Mouse (Mus musculus) spleen, adult 18-20 months (tissue): Measurements from ENCODE around the gene Kat7.

Experiments used
- DNase-seq, 2 experiments: peaks; one replicate each; pipeline ENCODE4 v3.0.0; 2022; ENCODE audit warnings: mixed read lengths in 2 of 2

The Kat7 gene

GRCm38 (mm10) chr11:95276056-95276455 lies 34.0 kb downstream of the Kat7 start:
- no peak for DNase-seq

- DNase-seq: no peak
These were observed 35.4 kb downstream of the Kat7 start for GRCm38 (mm10) chr11:95274613-95275012.

GRCm38 (mm10) chr11:95273661-95274060 lies 36.4 kb downstream of the Kat7 start:
- no peak for DNase-seq

GRCm38 (mm10) chr11:95266540-95267245 lies 43.4 kb downstream of the Kat7 start:
- DNase-seq: no peak

GRCm38 (mm10) chr11:95264455-95265013 lies 45.5 kb downstream of the Kat7 start:
- DNase-seq: no peak

GRCm38 (mm10) chr11:95263816-95264454 lies 46.1 kb downstream of the Kat7 start:
- no peak for DNase-seq

- peak; percentile 26 to 36 for DNase-seq
These were observed 48.8 kb downstream of the Kat7 start, which contains the start of gene Tac4 for GRCm38 (mm10) chr11:95261178-95261751. Gene Tac4 (plus strand): TSS chr11:95261529.

GRCm38 (mm10) chr11:95259088-95259849 lies 50.8 kb downstream of the Kat7 start:
- DNase-seq: peak; percentile 92 to 97

- DNase-seq: peak; percentile 77 to 91
These were observed 51.6 kb downstream of the Kat7 start for GRCm38 (mm10) chr11:95258490-95258889.

GRCm38 (mm10) chr11:95257930-95258329 lies 52.1 kb downstream of the Kat7 start:
- no peak for DNase-seq

GRCm38 (mm10) chr11:95255747-95256146 lies 54.3 kb downstream of the Kat7 start:
- DNase-seq: no peak

GRCm38 (mm10) chr11:95254165-95254564 lies 55.9 kb downstream of the Kat7 start:
- no peak for DNase-seq

- no peak for DNase-seq
These were observed 57.9 kb downstream of the Kat7 start for GRCm38 (mm10) chr11:95252104-95252503.

- DNase-seq: peak; percentile 43 to 71
These were observed 58.8 kb downstream of the Kat7 start for GRCm38 (mm10) chr11:95251295-95251694.

- DNase-seq: no peak
These were observed 59.9 kb downstream of the Kat7 start for GRCm38 (mm10) chr11:95250110-95250509.

GRCm38 (mm10) chr11:95247065-95247464 lies 63.0 kb downstream of the Kat7 start:
- DNase-seq: no peak

- DNase-seq: no peak
These were observed 64.6 kb downstream of the Kat7 start for GRCm38 (mm10) chr11:95245456-95245855.

GRCm38 (mm10) chr11:95242653-95243052 lies 67.4 kb downstream of the Kat7 start:
- DNase-seq: no peak

GRCm38 (mm10) chr11:95238477-95238876 lies 71.6 kb downstream of the Kat7 start:
- no peak for DNase-seq

- no peak for DNase-seq
These were observed 77.7 kb downstream of the Kat7 start for GRCm38 (mm10) chr11:95232329-95232696.

GRCm38 (mm10) chr11:95231688-95232328 lies 78.2 kb downstream of the Kat7 start:
- DNase-seq: peak; percentile 15 to 62

GRCm38 (mm10) chr11:95227467-95227866 lies 82.6 kb downstream of the Kat7 start:
- DNase-seq: no peak
